Mouse (Mus musculus): Measurements from ENCODE around the gene Acacb.

Acacb gene

GRCm38 (mm10) chr5:114135516-114135915 is 10.8 kb upstream of the Acacb start:
- no peak for DNase-seq (ENCODE audit: low spot score)

GRCm38 (mm10) chr5:114137481-114138276 is 8.7 kb upstream of the Acacb start:
- no peak for DNase-seq (ENCODE audit: low spot score)

GRCm38 (mm10) chr5:114138277-114139164 is 7.8 kb upstream of the Acacb start:
- no peak for DNase-seq (ENCODE audit: low spot score)

GRCm38 (mm10) chr5:114139175-114139574 is 7.2 kb upstream of the Acacb start:
- peak; percentile 81 for DNase-seq (ENCODE audit: low spot score)

GRCm38 (mm10) chr5:114147043-114147972 is 973 bp downstream of the Acacb start:
- no peak for DNase-seq (ENCODE audit: low spot score)

GRCm38 (mm10) chr5:114152359-114153092 is 6.2 kb downstream of the Acacb start:
- DNase-seq (ENCODE audit: low spot score), result no peak

- DNase-seq (ENCODE audit: low spot score), result no peak
Observed at GRCm38 (mm10) chr5:114153490-114153889, 7.2 kb downstream of the Acacb start.

- no peak for DNase-seq (ENCODE audit: low spot score)
Observed at GRCm38 (mm10) chr5:114154765-114155164, 8.4 kb downstream of the Acacb start.

- DNase-seq (ENCODE audit: low spot score), result no peak
Observed at GRCm38 (mm10) chr5:114155168-114155933, 9.0 kb downstream of the Acacb start.

GRCm38 (mm10) chr5:114157236-114157635 is 10.9 kb downstream of the Acacb start:
- no peak for DNase-seq (ENCODE audit: low spot score)

GRCm38 (mm10) chr5:114161424-114161823 is 15.1 kb downstream of the Acacb start:
- no peak for DNase-seq (ENCODE audit: low spot score)

- no peak for DNase-seq (ENCODE audit: low spot score)
Observed at GRCm38 (mm10) chr5:114162106-114162815, 15.9 kb downstream of the Acacb start.

- DNase-seq (ENCODE audit: low spot score), result peak; percentile 35
Observed at GRCm38 (mm10) chr5:114163117-114163696, 16.9 kb downstream of the Acacb start.

- DNase-seq (ENCODE audit: low spot score), result no peak
Observed at GRCm38 (mm10) chr5:114170345-114170744, 24.0 kb downstream of the Acacb start.

GRCm38 (mm10) chr5:114172936-114173335 is 26.6 kb downstream of the Acacb start:
- no peak for DNase-seq (ENCODE audit: low spot score)

- DNase-seq (ENCODE audit: low spot score), result no peak
Observed at GRCm38 (mm10) chr5:114173458-114173857, 27.1 kb downstream of the Acacb start.

GRCm38 (mm10) chr5:114173877-114174581 is 27.7 kb downstream of the Acacb start:
- DNase-seq (ENCODE audit: low spot score), result no peak

- peak; percentile 21 for DNase-seq (ENCODE audit: low spot score)
Observed at GRCm38 (mm10) chr5:114174639-114175038, 28.3 kb downstream of the Acacb start.

Data from layer of hippocampus, adult 11-12 months (tissue).